Mouse (Mus musculus): ENCODE data around the gene Agrp.
"Not testable (repeated sequence)": the region's sequence is repeated elsewhere in the genome, so short reads cannot be mapped to it uniquely, and the experiment has no call there.

DNA sequence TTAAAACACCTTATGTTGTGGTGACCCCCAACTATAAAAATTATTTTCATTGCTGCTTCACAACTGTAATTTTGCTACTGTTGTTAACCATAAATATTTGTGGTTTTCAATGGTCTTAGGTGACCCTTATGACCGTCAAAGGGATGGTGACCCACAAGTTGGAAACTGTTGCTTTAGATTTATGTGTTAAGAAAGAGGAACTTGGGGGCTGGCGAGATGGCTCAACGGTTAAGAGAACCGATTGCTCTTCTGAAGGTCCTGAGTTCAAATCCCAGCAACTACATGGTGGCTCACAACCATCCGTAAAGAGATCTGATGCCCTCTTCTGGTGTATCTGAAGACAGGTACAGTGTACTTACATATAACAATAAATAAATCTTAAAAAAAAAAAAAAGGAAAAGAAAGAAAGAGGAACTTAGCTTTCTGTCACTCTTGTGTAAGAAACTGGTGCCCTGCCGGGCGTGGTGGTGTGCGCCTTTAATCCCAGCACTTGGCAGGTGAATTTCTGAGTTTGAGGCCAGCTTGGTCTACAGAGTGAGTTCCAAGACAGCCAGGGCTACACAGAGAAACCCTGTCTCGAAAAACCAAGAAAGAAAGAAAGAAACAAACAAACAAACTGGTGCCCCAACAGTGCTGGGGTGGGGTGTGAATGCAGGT is 72.5 kb downstream of the Agrp start:
- not testable (repeated sequence) for TF ChIP-seq CTCF, EP300 (IDR thresholded peaks at IDR 0.05; ENCODE audit: low read depth)

Measured in heart, postnatal 0 days (tissue).